Mouse (Mus musculus) hindbrain, embryonic 11.5 days (tissue): ENCODE data around the gene Jtb. TPM values are rescaled to one million over a fixed set of nuclear protein-coding genes. Genes with fewer than 3 reads are reported as not detected.
A peak's percentile ranks its signal among the peaks of the same experiment; 100 is the strongest.

Source experiments
- ATAC-seq: fragments of 200-750 bp; cut with Nextera tagmentation; 2 replicates; pipeline ENCODE4 v1.8.0; 2017; ENCODE audit warnings: mild to moderate bottlenecking, moderate TSS enrichment, moderate library complexity; ENCODE audit not compliant: low FRiP score
- DNase-seq: peaks from one replicate; pipeline ENCODE4 v3.0.0-alpha.2; 2015; ENCODE audit warnings: low spot score
- H3K27ac ChIP-seq: fragments of 300-500 bp; sonication (generic); 2 replicates; pipeline ENCODE4 v1.5.1; 2014; ENCODE audit warnings: mild to moderate bottlenecking, low read depth, low read length
- H3K27me3 ChIP-seq: fragments of 300-500 bp; sonication (generic); 2 replicates; pipeline ENCODE4 v1.6.1; 2014; ENCODE audit warnings: mild to moderate bottlenecking, low read length, moderate library complexity, mixed read lengths; ENCODE audit not compliant: control insufficient read depth, insufficient read depth
- H3K36me3 ChIP-seq: fragments of 300-500 bp; sonication (generic); 2 replicates; pipeline ENCODE4 v1.6.1; 2014; ENCODE audit warnings: mild to moderate bottlenecking, low read length, moderate library complexity, mixed read lengths; ENCODE audit not compliant: control insufficient read depth, insufficient read depth
- H3K4me1 ChIP-seq: fragments of 300-500 bp; sonication (generic); replicated peaks from 2 replicates; pipeline ENCODE4 v1.6.1; 2014; ENCODE audit warnings: low read length, mixed read lengths; ENCODE audit not compliant: control insufficient read depth, insufficient read depth
- H3K4me2 ChIP-seq: fragments of 300-500 bp; sonication (generic); replicated peaks from 2 replicates; pipeline ENCODE4 v1.6.1; 2014; ENCODE audit warnings: mild to moderate bottlenecking, low read depth, low read length
- H3K4me3 ChIP-seq: fragments of 300-500 bp; sonication (generic); 2 replicates; pipeline ENCODE4 v1.5.1; 2014; ENCODE audit warnings: low read depth, low read length
- H3K9ac ChIP-seq: fragments of 300-500 bp; sonication (generic); 2 replicates; pipeline ENCODE4 v1.6.1; 2014; ENCODE audit warnings: low read depth, low read length
- H3K9me3 ChIP-seq: fragments of 300-500 bp; sonication (generic); 2 replicates; pipeline ENCODE4 v1.6.1; 2016; ENCODE audit warnings: low read length; ENCODE audit not compliant: control insufficient read depth
- WGBS: fragments of 180-500 bp; shearing (Covaris S2); extraction: QIAGEN DNeasy Blood & Tissue Kit; methylation state at CpG from one replicate; pipeline ENCODE4 v1.1.7; 2014; 5-methylcytosine and 5-hydroxymethylcytosine counted together
- polyA plus RNA-seq: library from polyadenylated mRNA; unstranded; fragments of >200 nt; fragmentation: Nextera tagmentation; extraction: Ambion mirVana; gene quantifications from 2 replicates; pipeline ENCODE4 v1.2.1, GENCODE M21; 2014

The Jtb gene
- polyA plus RNA-seq, result 101 and 104 TPM in 2 replicates

- H3K9ac ChIP-seq, result peak within 1 kb of the TSS; percentile 80
- H3K27ac ChIP-seq, result peak within 1 kb of the TSS; percentile 77
- under 1% methylated on average over 60 of the region's 61 CpGs for WGBS
- DNase-seq (peak; percentile 91), ATAC-seq (peak; percentile 98)
- H3K4me3 ChIP-seq, result peak within 1 kb of the TSS; percentile 79
- no peaks in the 10 kb centered on the region for H3K4me1 ChIP-seq
- H3K9me3 ChIP-seq, result no peaks in the 10 kb centered on the region
- peak within 1 kb of the TSS; percentile 78 for H3K4me2 ChIP-seq
- no peaks in the 10 kb centered on the region for H3K27me3 ChIP-seq
- H3K36me3 ChIP-seq, result peaks cover 3% of the 10 kb centered on the region; the same call in 1 of the 2 replicates
Observed at GRCm38 (mm10) chr3:90231507-90232333, at the start of gene Jtb. TSS of gene Jtb (plus strand) at chr3:90231597.

- H3K9ac ChIP-seq, result no peak overlapping the region
- no peak overlapping the region for H3K27ac ChIP-seq
- H3K4me3 ChIP-seq, result no peak overlapping the region
- WGBS, result 84% methylated on average over 3 of the region's 3 CpGs
- H3K36me3 ChIP-seq, result no peaks in the 10 kb centered on the region
- H3K27me3 ChIP-seq, result no peaks in the 10 kb centered on the region
- no peaks in the 10 kb centered on the region for H3K9me3 ChIP-seq
- no peak overlapping the region for H3K4me2 ChIP-seq
- ATAC-seq, result no peak
- no peaks in the 10 kb centered on the region for H3K4me1 ChIP-seq
- DNase-seq, result no peak
Observed at GRCm38 (mm10) chr3:90183581-90183980, 47.8 kb upstream of the Jtb start.

- Histone ChIP-seq H3K9me3 (no peaks in the 10 kb centered on the region), H3K36me3 (no peaks in the 10 kb centered on the region), H3K4me1 (no peaks in the 10 kb centered on the region), H3K27ac (no peak overlapping the region), H3K9ac (no peak overlapping the region), H3K4me2 (no peak overlapping the region), H3K4me3 (no peak overlapping the region), H3K27me3 (no peaks in the 10 kb centered on the region)
- ATAC-seq, result no peak
- DNase-seq, result no peak
- 81% methylated on average over 11 of the region's 11 CpGs for WGBS
Observed at GRCm38 (mm10) chr3:90190859-90191510, 40.4 kb upstream of the Jtb start.

- Histone ChIP-seq H3K4me3 (no peak overlapping the region), H3K27me3 (no peaks in the 10 kb centered on the region), H3K9me3 (no peaks in the 10 kb centered on the region), H3K27ac (no peak overlapping the region), H3K36me3 (no peaks in the 10 kb centered on the region), H3K9ac (no peak overlapping the region), H3K4me2 (no peak overlapping the region), H3K4me1 (no peaks in the 10 kb centered on the region)
- ATAC-seq, result no peak
- WGBS, result 67% methylated on average over 4 of the region's 4 CpGs
- no peak for DNase-seq
Observed at GRCm38 (mm10) chr3:90194759-90195158, 36.6 kb upstream of the Jtb start.

- H3K36me3 ChIP-seq, result no peaks in the 10 kb centered on the region
- DNase-seq, result no peak
- no peaks in the 10 kb centered on the region for H3K4me1 ChIP-seq
- H3K27me3 ChIP-seq, result no peaks in the 10 kb centered on the region
- H3K27ac ChIP-seq, result no peak overlapping the region
- 86% methylated on average over 1 of the region's 1 CpGs for WGBS
- H3K4me2 ChIP-seq, result no peak overlapping the region
- ATAC-seq, result no peak
- no peak overlapping the region for H3K4me3 ChIP-seq
- no peak overlapping the region for H3K9ac ChIP-seq
- no peaks in the 10 kb centered on the region for H3K9me3 ChIP-seq
Observed at GRCm38 (mm10) chr3:90195644-90196043, 35.8 kb upstream of the Jtb start.

GRCm38 (mm10) chr3:90197548-90197947, 33.8 kb upstream of the Jtb start:
- H3K9me3 ChIP-seq, result no peaks in the 10 kb centered on the region
- no peaks in the 10 kb centered on the region for H3K36me3 ChIP-seq
- ATAC-seq (no peak), DNase-seq (no peak)
- H3K4me2 ChIP-seq, result no peak overlapping the region
- no peaks in the 10 kb centered on the region for H3K27me3 ChIP-seq
- no peak overlapping the region for H3K27ac ChIP-seq
- 80% methylated on average over 1 of the region's 1 CpGs for WGBS
- H3K4me1 ChIP-seq, result no peaks in the 10 kb centered on the region
- H3K4me3 ChIP-seq, result no peak overlapping the region
- H3K9ac ChIP-seq, result no peak overlapping the region

GRCm38 (mm10) chr3:90202884-90203283, 28.5 kb upstream of the Jtb start:
- Histone ChIP-seq H3K4me3 (no peak overlapping the region), H3K27me3 (no peaks in the 10 kb centered on the region), H3K4me1 (no peaks in the 10 kb centered on the region), H3K27ac (no peak overlapping the region), H3K9me3 (no peaks in the 10 kb centered on the region), H3K4me2 (no peak overlapping the region), H3K36me3 (no peaks in the 10 kb centered on the region), H3K9ac (no peak overlapping the region)
- no peak for ATAC-seq
- WGBS, result 72% methylated on average over 1 of the region's 1 CpGs
- DNase-seq, result no peak

- Histone ChIP-seq H3K4me1 (no peaks in the 10 kb centered on the region), H3K27ac (no peak overlapping the region), H3K27me3 (no peaks in the 10 kb centered on the region), H3K36me3 (peaks cover 3% of the 10 kb centered on the region; the same call in 1 of the 2 replicates), H3K9ac (no peak overlapping the region), H3K9me3 (no peaks in the 10 kb centered on the region), H3K4me3 (no peak overlapping the region), H3K4me2 (no peak overlapping the region)
- 77% methylated on average over 5 of the region's 5 CpGs for WGBS
- DNase-seq, result no peak
- no peak for ATAC-seq
Observed at GRCm38 (mm10) chr3:90203619-90204018, 27.8 kb upstream of the Jtb start.

GRCm38 (mm10) chr3:90204582-90204981, 26.8 kb upstream of the Jtb start:
- ATAC-seq (no peak), DNase-seq (no peak)
- Histone ChIP-seq H3K9me3 (no peaks in the 10 kb centered on the region), H3K4me2 (no peak overlapping the region), H3K36me3 (peaks cover 3% of the 10 kb centered on the region; the same call in 1 of the 2 replicates), H3K27ac (no peak overlapping the region), H3K4me1 (no peaks in the 10 kb centered on the region), H3K27me3 (no peaks in the 10 kb centered on the region), H3K4me3 (no peak overlapping the region), H3K9ac (no peak overlapping the region)
- 95% methylated on average over 2 of the region's 2 CpGs for whole genome bisulfite sequencing
